8 mouse cellular contexts compared by ENCODE assay signal in the genomic region with DNA sequence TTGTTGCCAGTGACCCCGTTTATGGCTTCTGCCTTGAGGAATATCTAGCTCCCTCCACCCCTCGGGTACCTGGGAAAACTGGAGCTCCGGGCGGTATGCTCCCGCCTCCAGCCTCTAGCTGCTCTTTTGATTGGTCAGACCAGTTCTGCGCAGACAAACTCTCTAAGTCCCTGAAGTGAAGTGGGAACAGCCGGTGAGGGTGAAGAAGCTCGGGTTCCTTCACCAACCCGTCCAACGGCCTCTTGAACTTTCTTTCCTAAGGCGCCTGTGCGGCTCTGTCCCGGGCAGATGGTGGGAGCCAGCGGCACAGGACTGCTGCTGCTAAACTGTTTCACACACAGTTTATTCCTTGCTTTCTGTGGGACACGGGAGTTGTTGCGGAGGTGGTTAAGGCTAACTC. TPM values are rescaled to one million over a fixed set of nuclear protein-coding genes. Genes with fewer than 3 reads are reported as not detected.
A peak's percentile ranks its signal among the peaks of the same experiment; 100 is the strongest.
DNase-seq lines count a peak whose midpoint lies in the region; ATAC-seq and TF ChIP-seq lines count a peak whose summit lies in the region.

No protein-coding gene starts in this region.

- DNase-seq in forebrain, postnatal 0 days: no peak
- peak; percentile 79 for DNase-seq in lung, postnatal 25 days (ENCODE audit: low spot score)
- no peak for DNase-seq in spleen, postnatal 14 days (ENCODE audit: low spot score in 2 of 2)
- DNase-seq in c-Kit-positive CD71-positive TER-119-positive erythroid progenitor cells, embryonic 14.5 days (ENCODE audit: low spot score): no peak

- TF ChIP-seq CTCF in forebrain, postnatal 0 days (IDR thresholded peaks at IDR 0.05; ENCODE audit: low read depth): no peak

- no peak overlapping the region for H3K9ac ChIP-seq in forebrain, postnatal 0 days
- H3K9ac ChIP-seq in kidney, embryonic 14.5 days (ENCODE audit: low read depth, low read length): peak overlapping the region; percentile 38; the same call in 1 of the 2 replicates

- no peak for ATAC-seq in megakaryocyte, adult 5-6 weeks (ENCODE audit: poor library complexity, severe bottlenecking)
- ATAC-seq in forebrain, postnatal 0 days: no peak
- no peak for ATAC-seq in kidney, embryonic 14.5 days (ENCODE audit: low FRiP score, low TSS enrichment)
- ATAC-seq in erythroid progenitor cell, adult 5-6 weeks (replicated peaks; ENCODE audit: low FRiP score, poor library complexity, severe bottlenecking): no peak

- peaks cover 65% of the 10 kb centered on the region for H3K4me1 ChIP-seq in megakaryocyte, embryonic 14.5 days
- H3K4me1 ChIP-seq in forebrain, postnatal 0 days (ENCODE audit: insufficient read depth): 0 out of 2 replicates have a peak, but pooled peaks cover 5% of the 10 kb centered on the region
- 0 out of 2 replicates have a peak, but pooled peaks cover 12% of the 10 kb centered on the region for H3K4me1 ChIP-seq in kidney, embryonic 14.5 days (ENCODE audit: control insufficient read depth, insufficient read depth, low read length)

- H3K4me2 ChIP-seq in forebrain, postnatal 0 days (ENCODE audit: low read depth): peak overlapping the region; percentile 40
- H3K4me2 ChIP-seq in kidney, embryonic 14.5 days (replicated peaks; ENCODE audit: low read depth, low read length): peak overlapping the region; percentile 39

- H3K36me3 ChIP-seq in megakaryocyte, embryonic 14.5 days (replicated peaks; ENCODE audit: low read length): peaks cover 11% of the 10 kb centered on the region
- H3K36me3 ChIP-seq in forebrain, postnatal 0 days (ENCODE audit: insufficient read depth): no peaks in the 10 kb centered on the region
- no peaks in the 10 kb centered on the region for H3K36me3 ChIP-seq in kidney, embryonic 14.5 days (ENCODE audit: control insufficient read depth, insufficient read depth, low read length)

- peaks cover 35% of the 10 kb centered on the region for H3K27me3 ChIP-seq in megakaryocyte, embryonic 14.5 days (replicated peaks)
- peaks cover 34% of the 10 kb centered on the region for H3K27me3 ChIP-seq in forebrain, postnatal 0 days (ENCODE audit: insufficient read depth, low read length)
- H3K27me3 ChIP-seq in kidney, embryonic 14.5 days (ENCODE audit: control insufficient read depth, insufficient read depth, low read length): peaks cover 9% of the 10 kb centered on the region

- H3K4me3 ChIP-seq in megakaryocyte, embryonic 14.5 days (replicated peaks): peak overlapping the region; percentile 23
- peak overlapping the region; percentile 13 for H3K4me3 ChIP-seq in forebrain, postnatal 0 days (ENCODE audit: low read depth, low read length)
- peak overlapping the region; percentile 17 for H3K4me3 ChIP-seq in kidney, embryonic 14.5 days (ENCODE audit: low read length)

- WGBS in forebrain, postnatal 0 days: 1% methylated on average over 16 of the region's 16 CpGs
- WGBS in kidney, embryonic 14.5 days: 2% methylated on average over 16 of the region's 16 CpGs

- no peaks in the 10 kb centered on the region for H3K9me3 ChIP-seq in megakaryocyte, embryonic 14.5 days
- H3K9me3 ChIP-seq in forebrain, postnatal 0 days (ENCODE audit: low read length): no peaks in the 10 kb centered on the region
- H3K9me3 ChIP-seq in kidney, embryonic 14.5 days (ENCODE audit: control insufficient read depth, low read length): no peaks in the 10 kb centered on the region

- no peak overlapping the region for H3K27ac ChIP-seq in forebrain, postnatal 0 days (ENCODE audit: low read depth, low read length)
- H3K27ac ChIP-seq in kidney, embryonic 14.5 days (ENCODE audit: low read depth, low read length): no peak overlapping the region

RNA-seq across cellular contexts. Expression of a gene that starts 3.7 kb away (rescaled TPM):
- polyA plus RNA-seq in megakaryocyte, embryonic 14.5 days (2012; ENCODE audit: insufficient read depth, low replicate concordance): 1.5 TPM in 1 of 2 replicates, not detected in the other
- 8.9 and 9.6 TPM in 2 replicates for total RNA-seq in megakaryocyte, adult 5-6 weeks (2015)
- 12.4 and 18.3 TPM in 2 replicates for total RNA-seq in megakaryocyte, adult 5-6 weeks (2017)
- total RNA-seq in forebrain, postnatal 0 days (2014; rRNA removed): 2.2 and 2.4 TPM in 2 replicates
- 0.72 and 1.0 TPM in 2 replicates for polyA plus RNA-seq in forebrain, postnatal 0 days (2015; fragmentation: Nextera tagmentation; extraction: Ambion mirVana)
- polyA plus RNA-seq in kidney, embryonic 14.5 days (2014; fragmentation: Nextera tagmentation; extraction: Ambion mirVana): 18.5 and 21.9 TPM in 2 replicates
- total RNA-seq in erythroid progenitor cell, adult 5-6 weeks (2015; ENCODE audit: low replicate concordance): 3.2 and 4.6 TPM in 2 replicates
- total RNA-seq in erythroid progenitor cell, adult 5-6 weeks (2017; ENCODE audit: low replicate concordance): 2.0 and 2.8 TPM in 2 replicates

RNA-seq across cellular contexts. Expression of a gene that starts 13.5 kb away (rescaled TPM):
- 1.1 TPM in 1 of 2 replicates, not detected in the other for polyA plus RNA-seq in megakaryocyte, embryonic 14.5 days (2012; ENCODE audit: insufficient read depth, low replicate concordance)
- 105 and 109 TPM in 2 replicates for total RNA-seq in megakaryocyte, adult 5-6 weeks (2015)
- 110 and 132 TPM in 2 replicates for total RNA-seq in megakaryocyte, adult 5-6 weeks (2017)
- 0.62 and 2.8 TPM in 2 replicates for total RNA-seq in forebrain, postnatal 0 days (2014; rRNA removed)
- 1.5 and 1.7 TPM in 2 replicates for polyA plus RNA-seq in forebrain, postnatal 0 days (2015; fragmentation: Nextera tagmentation; extraction: Ambion mirVana)
- 4.1 and 4.2 TPM in 2 replicates for polyA plus RNA-seq in kidney, embryonic 14.5 days (2014; fragmentation: Nextera tagmentation; extraction: Ambion mirVana)
- total RNA-seq in erythroid progenitor cell, adult 5-6 weeks (2015; ENCODE audit: low replicate concordance): 18.0 and 34.8 TPM in 2 replicates
- 3.9 and 23.1 TPM in 2 replicates for total RNA-seq in erythroid progenitor cell, adult 5-6 weeks (2017; ENCODE audit: low replicate concordance)

RNA-seq across cellular contexts. Expression of a gene that starts 17.0 kb away (rescaled TPM):
- 174 and 242 TPM in 2 replicates for polyA plus RNA-seq in megakaryocyte, embryonic 14.5 days (2012; ENCODE audit: insufficient read depth, low replicate concordance)
- 287 and 312 TPM in 2 replicates for total RNA-seq in megakaryocyte, adult 5-6 weeks (2015)
- 286 and 353 TPM in 2 replicates for total RNA-seq in megakaryocyte, adult 5-6 weeks (2017)
- 191 and 219 TPM in 2 replicates for total RNA-seq in forebrain, postnatal 0 days (2014; rRNA removed)
- polyA plus RNA-seq in forebrain, postnatal 0 days (2015; fragmentation: Nextera tagmentation; extraction: Ambion mirVana): 122 and 129 TPM in 2 replicates
- polyA plus RNA-seq in kidney, embryonic 14.5 days (2014; fragmentation: Nextera tagmentation; extraction: Ambion mirVana): 153 and 178 TPM in 2 replicates
- total RNA-seq in erythroid progenitor cell, adult 5-6 weeks (2015; ENCODE audit: low replicate concordance): 199 and 208 TPM in 2 replicates
- 191 and 208 TPM in 2 replicates for total RNA-seq in erythroid progenitor cell, adult 5-6 weeks (2017; ENCODE audit: low replicate concordance)

RNA-seq across cellular contexts. Expression of a gene that starts 20.1 kb away (rescaled TPM):
- 19.3 and 32.1 TPM in 2 replicates for polyA plus RNA-seq in megakaryocyte, embryonic 14.5 days (2012; ENCODE audit: insufficient read depth, low replicate concordance)
- total RNA-seq in megakaryocyte, adult 5-6 weeks (2015): 172 and 189 TPM in 2 replicates
- total RNA-seq in megakaryocyte, adult 5-6 weeks (2017): 145 and 152 TPM in 2 replicates
- 21.5 and 25.7 TPM in 2 replicates for total RNA-seq in forebrain, postnatal 0 days (2014; rRNA removed)
- polyA plus RNA-seq in forebrain, postnatal 0 days (2015; fragmentation: Nextera tagmentation; extraction: Ambion mirVana): 19.2 and 23.5 TPM in 2 replicates
- 16.1 and 19.3 TPM in 2 replicates for polyA plus RNA-seq in kidney, embryonic 14.5 days (2014; fragmentation: Nextera tagmentation; extraction: Ambion mirVana)
- 14.4 and 17.2 TPM in 2 replicates for total RNA-seq in erythroid progenitor cell, adult 5-6 weeks (2015; ENCODE audit: low replicate concordance)
- total RNA-seq in erythroid progenitor cell, adult 5-6 weeks (2017; ENCODE audit: low replicate concordance): 12.3 and 20.4 TPM in 2 replicates

RNA-seq across cellular contexts. Expression of a gene that starts 47.3 kb away (rescaled TPM):
- 9.5 and 12.1 TPM in 2 replicates for polyA plus RNA-seq in megakaryocyte, embryonic 14.5 days (2012; ENCODE audit: insufficient read depth, low replicate concordance)
- total RNA-seq in megakaryocyte, adult 5-6 weeks (2015): 10.0 and 10.8 TPM in 2 replicates
- 3.7 and 6.9 TPM in 2 replicates for total RNA-seq in megakaryocyte, adult 5-6 weeks (2017)
- not detected in 2 replicates for total RNA-seq in forebrain, postnatal 0 days (2014; rRNA removed)
- polyA plus RNA-seq in forebrain, postnatal 0 days (2015; fragmentation: Nextera tagmentation; extraction: Ambion mirVana): 0.13 TPM in 1 of 2 replicates, not detected in the other
- polyA plus RNA-seq in kidney, embryonic 14.5 days (2014; fragmentation: Nextera tagmentation; extraction: Ambion mirVana): 0.51 and 0.76 TPM in 2 replicates
- total RNA-seq in erythroid progenitor cell, adult 5-6 weeks (2015; ENCODE audit: low replicate concordance): not detected in 2 replicates
- 0.39 and 1.5 TPM in 2 replicates for total RNA-seq in erythroid progenitor cell, adult 5-6 weeks (2017; ENCODE audit: low replicate concordance)
